Mouse (Mus musculus) retina, postnatal 7 days (tissue): Measurements from ENCODE around the gene E2f1.

Experiments used
- DNase-seq: peaks from one replicate; pipeline ENCODE4 v3.0.0-alpha.2; 2012; ENCODE audit warnings: low read depth, low spot score

E2f1 gene

DNA sequence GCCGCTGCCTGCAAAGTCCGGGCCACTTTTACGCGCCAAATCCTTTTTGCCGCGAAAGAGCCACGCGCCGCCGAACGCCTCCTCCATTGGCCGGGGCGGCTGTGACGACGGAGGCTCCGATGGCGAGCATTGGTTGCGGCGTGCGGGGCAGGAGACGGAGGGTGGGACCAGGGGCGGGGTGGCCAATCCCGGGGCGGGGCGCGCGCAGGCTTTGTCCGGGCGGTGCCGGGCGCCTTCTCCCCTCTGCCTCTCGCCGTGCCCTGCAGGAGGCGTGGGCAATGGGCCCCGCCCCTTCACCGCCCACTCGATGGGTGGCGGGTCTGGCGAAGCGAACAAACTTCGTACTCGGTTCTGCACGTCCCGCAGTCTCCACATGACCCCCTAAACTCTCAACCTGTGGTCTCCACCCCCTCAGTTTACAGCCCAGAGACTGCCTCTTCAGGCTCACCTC lies at the start of gene E2f1:
TSS of gene E2f1 (minus strand) at position 57 of the 451 bp plus-strand sequence.
- peak; percentile 89 for DNase-seq

DNA sequence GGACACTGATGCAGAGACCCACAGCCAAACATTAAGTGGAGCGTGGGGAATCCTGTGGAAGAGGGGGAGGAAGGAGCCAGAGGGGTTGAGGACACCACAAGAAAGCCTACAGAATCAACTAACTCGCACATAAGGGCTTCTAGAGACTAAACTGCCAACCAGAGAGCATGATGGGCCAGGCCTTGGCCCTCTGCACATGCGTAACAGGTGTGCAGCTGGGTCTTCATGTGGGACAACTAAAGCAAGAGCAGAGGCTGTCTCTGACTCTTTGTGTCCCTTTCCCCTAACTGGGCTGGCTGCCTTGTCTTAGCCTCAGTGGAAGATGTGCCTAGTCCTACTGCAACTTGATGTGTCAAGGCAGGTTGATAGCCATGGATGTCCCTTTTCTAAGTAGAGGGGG lies 47.4 kb upstream of the E2f1 start:
- DNase-seq, result no peak

DNA sequence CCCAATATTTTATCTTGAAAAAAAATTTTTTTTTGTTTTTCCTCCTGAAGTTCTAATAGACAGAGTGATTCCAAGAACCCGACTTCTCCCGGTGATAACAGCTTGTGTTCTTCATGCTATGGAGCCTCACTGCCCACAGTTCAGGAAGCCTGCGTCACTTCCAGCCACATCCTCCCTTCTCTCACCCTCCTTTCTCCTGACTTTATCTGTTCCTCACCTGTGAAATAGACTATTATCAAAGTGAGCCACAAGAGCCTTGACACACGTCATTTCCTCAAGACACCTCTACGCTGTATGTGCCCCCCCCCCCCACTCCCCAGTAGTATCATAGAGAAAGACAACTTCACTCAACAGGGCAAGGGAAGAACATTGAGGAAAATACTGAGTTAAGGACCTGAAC lies 46.0 kb upstream of the E2f1 start:
- no peak for DNase-seq

DNA sequence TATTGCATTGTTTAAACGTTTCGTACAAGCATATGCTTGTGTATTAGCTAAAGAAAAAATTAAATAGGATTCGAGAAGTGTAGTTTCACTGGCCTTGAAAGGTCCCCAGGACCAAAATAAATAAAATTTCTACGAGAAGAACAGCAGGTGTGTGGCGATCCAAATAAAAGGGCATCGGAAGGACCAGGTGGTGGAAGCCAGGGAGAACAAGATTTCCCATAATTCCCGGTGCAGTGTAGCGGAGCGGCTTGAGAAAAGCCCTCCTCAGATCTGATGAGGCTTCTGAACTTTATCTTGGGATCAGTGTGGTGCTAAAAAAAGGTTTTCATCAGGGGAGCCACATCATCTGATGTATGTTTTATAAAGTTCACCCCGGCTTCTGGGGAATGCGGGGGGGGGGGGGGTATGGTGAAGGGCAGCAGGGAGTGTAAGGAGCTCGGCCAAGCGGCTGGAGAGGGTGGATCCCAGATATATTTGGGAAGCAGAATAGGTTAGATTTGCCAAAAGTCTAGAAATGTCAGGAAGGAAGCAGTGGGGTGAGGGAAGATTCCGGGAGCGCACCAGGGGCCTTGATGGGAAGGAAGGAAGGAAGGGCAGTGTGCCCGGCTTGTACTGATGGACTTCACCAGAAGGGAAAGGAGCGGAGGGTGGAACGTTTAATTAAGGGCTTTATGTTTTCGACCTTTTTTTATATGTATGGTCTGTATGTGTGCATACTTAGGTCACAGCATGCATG lies 45.3 kb upstream of the E2f1 start:
- DNase-seq, result no peak

DNA sequence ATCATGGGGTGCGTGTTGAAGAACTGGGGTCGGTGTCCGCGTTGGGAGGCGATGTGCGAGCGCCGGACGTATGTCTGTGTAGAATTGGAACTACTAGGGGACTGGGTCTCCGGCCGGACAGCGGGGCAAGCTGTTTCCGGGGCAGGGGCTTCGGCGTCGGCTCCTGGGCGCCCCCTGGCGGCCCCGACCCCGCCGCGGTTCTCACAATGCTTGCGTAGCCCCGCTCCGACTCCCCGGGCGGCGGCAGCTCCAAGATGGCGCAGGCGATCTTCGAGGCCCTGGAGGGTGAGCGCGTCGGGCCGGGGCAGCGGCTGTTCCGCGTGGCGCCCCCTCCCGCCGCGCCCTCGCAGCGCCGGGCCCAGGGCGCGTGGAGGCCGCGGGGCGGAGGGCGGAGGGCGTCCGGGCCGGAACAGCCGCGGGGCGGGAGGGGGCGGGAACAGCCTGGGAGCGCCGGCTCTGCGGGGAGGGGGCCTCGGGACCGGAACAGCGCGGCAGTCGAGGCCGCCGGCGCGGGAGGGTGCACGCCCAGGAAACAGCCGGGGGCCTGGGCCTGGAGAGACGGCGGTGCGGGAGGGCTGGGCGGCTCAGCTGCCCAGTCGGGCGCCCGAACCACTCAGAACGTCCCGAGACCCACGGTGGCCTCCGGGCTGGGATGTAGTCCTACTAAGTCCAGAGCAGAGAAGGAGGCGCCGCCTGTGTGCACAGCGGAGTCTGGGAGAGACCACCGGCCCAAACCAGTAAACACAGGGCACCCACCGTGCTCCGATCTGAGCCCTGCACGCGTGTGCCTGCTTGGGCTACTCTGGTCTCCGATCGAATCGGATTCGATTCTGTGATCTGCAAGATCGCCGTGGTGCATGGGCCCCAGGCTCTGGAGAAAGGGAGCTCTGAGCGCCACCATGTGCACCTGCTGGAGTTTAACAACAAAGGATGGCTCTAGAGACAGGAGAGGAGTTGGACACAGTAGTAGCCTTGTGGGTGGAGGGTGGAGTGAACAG lies 43.7 kb upstream of the E2f1 start, which contains the start of the genes Zfp341 and 4930519P11Rik:
TSS of gene Zfp341 (plus strand) at position 180 of the 998 bp plus-strand sequence.
TSS of gene 4930519P11Rik (minus strand) at position 320 of the 998 bp plus-strand sequence.
- DNase-seq, result peak; percentile 88

DNA sequence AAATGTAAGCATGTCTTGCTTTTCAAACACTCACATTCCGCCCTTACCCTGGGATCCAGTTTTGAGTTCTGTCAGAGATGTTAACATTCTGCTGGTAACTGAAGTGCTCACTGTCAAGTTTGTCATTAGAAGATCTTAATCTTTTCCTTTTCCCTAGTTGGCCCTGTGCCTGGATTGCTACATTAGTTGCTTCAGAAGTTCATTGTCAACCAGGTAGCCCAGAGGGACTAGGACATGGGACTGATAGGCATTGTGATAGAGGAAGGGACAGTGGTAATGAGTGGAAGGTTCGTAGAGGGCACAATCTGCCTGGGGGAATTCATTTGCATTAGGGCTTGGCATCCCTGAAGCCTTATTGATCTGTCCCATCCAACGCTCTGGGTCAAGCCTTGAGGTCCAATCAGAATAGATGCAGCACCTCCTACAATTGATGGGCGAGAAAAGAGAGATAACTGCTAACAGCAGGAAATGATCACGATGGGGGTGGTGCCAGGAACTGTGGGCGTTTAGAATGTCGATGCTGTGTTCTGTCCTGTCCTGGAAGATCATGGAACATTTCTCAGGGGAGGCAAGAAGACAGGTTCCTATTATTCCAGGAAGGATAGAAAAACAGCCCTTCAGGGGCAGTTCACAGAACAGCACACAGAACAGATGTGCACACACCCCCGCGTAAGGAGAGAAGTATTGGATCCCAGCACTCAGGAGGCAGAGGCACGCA lies 39.5 kb upstream of the E2f1 start:
- no peak for DNase-seq

DNA sequence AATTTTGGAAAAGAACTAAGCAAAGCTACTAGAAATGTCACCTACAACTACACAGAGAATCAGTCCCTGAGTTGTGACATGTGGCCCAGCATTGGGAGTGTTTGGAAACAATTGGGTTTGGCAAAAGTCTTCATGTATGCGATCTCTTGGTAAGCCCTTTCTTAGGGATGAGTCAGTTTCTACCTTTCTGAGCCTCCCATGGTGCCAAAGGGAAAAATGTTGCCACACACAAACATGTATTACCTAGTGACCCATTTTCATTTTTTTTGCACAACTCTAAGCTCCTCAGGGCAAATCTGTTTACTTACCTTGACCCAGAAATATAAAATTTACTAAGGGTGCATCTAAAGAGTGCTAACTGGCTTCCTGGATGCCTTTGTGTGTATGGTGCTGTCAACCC lies 37.3 kb upstream of the E2f1 start:
- DNase-seq, result no peak

DNA sequence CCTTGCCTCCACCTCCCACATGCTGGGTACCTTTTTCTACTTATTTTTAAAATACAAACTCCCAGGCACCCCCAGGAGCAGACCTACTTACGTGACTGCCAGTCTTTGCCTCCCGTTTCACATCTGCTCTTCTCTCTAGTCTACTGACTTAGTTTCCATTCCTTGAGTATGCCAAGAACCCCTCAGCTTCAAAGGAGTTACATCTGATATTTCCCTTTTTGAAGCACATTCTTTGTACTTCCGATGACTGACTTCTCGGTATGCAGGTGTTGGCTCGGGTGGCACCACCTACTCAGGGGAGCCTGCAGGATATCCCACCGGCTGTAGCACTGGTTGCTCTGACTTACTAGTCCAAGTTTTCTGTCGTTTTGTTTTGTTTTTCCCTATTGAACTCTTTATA lies 34.5 kb upstream of the E2f1 start:
- no peak for DNase-seq

DNA sequence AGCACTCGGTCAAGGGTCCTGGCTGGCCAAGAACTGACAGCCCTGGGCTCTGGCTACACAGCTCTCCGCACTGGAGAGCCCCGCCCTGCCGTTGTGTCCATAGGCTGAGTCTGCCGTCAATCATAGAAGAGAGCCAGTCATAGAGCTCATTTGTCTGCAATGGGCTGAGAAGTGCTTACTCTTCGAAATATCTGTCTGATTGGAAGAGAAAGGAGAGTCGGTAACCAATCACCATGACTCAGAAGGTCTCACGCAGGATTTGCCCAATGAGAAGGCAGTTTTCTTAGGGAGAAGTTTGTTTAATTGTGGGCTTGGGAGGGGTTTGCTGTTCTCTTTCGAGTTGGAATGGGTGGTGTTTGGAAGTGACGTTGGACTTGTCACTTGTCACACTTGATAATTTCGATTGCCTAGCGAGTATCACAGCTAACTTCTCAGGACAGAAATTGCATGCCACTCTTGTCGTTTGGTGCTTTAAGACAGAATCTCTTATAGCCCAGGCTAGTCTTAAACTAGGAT lies 34.0 kb upstream of the E2f1 start, which contains the start of gene Pxmp4:
TSS of gene Pxmp4 (minus strand) at position 71 of the 516 bp plus-strand sequence.
- DNase-seq, result peak; percentile 95

DNA sequence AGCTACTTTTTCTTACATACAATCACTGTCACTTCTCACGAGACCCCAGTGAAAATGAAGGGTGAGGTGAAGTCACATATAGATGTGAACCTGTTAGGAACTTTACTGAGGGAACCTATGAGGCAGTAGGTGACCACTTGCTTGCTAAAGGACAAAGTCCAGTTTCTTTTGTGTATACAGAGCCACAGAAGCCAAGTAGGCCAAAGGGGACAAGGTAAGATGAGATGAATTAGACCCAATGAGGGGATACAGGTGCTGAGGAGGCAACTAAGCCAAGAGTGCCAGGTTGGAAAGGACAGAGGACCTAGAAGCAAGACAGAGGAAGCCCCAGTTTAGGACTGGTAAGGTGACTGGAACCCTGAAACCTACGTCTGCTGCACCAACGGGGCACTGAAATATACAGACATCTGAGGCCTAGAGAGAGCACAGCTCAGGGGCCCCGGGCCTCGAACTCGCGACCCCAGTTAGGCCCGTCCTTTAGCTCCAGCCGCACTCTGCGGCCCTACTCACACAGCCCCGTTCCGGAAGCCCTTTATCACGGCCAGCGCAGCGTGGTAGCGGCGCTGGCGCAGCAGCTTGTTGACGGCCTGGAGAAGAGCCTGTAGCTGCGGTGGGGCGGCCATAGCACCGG lies 33.4 kb upstream of the E2f1 start:
- DNase-seq, result no peak

DNA sequence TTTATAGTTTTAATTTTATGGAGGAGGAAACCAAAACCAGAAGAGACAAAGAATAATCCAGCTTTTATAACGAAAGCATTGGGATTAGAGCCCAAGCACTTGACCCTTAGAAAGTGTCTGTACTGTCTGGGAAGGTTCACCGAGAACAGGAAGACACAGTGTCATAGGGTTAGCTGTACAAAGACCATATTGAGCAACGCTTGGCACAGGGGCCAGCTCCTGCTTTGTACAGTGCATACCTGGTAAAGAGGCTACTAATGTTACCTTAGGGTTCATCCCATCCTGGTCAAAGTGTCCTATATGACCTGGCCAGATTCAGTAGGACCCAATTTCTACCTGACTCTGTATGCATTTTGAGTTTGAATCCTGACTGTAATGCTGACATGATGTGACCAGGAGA lies 31.6 kb upstream of the E2f1 start:
- DNase-seq, result no peak

DNA sequence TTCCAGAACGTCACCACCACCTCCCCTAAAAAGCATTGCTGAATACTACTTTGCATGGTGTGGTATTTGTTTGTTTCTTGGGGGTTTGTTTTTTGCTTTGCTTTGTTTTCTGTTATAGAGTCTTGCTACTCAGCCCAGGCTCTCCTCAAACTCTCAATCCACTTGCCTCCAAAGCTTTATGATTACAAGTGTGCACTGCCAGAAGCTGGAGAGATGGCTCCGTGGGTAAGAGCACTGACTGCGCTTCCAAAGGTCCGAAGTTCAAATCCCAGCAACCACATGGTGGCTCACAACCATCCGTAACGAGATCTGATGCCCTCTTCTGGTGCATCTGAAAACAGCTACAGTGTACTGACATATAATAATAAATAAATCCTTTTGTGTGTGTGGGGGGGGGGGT lies 30.9 kb upstream of the E2f1 start:
- no peak for DNase-seq

DNA sequence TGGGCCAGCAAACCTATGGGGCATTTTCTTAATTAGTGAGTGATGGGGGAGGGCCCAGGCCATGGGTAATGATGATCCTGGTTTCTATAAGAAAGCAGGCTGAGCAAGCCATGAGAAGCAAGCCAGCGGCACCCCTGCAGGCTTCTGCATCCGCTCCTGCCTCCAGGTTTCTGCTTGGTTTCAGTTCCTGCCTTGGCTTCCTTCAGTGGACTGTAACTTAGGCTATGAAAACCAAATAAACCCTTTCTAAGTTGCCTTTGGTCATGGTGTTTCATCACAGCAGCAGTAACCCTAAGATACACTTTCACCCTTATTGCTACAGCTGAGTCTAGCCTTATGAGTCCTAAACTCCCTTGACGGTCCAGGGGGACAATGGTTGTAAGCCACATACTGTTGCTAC lies 27.7 kb upstream of the E2f1 start:
- DNase-seq, result no peak

DNA sequence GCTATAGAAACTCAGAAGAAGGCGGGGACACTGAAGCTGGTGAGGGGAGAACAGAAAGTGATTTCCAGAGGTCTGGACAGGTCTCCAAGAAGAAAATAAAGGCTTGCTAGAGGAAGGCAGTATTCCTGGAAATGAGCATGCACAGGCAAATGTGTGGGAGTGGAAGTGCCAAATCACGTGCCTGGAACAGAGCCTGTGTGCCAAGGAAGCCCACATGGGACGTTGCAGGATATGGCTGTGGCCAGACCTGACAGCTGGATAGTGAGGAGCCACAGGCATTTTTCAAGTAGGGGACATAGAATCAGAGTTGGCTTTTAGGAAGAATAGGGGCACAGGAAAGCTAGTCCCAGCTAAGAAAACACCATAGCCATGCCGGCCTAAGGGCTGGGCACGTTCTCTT lies 26.1 kb upstream of the E2f1 start:
- no peak for DNase-seq

DNA sequence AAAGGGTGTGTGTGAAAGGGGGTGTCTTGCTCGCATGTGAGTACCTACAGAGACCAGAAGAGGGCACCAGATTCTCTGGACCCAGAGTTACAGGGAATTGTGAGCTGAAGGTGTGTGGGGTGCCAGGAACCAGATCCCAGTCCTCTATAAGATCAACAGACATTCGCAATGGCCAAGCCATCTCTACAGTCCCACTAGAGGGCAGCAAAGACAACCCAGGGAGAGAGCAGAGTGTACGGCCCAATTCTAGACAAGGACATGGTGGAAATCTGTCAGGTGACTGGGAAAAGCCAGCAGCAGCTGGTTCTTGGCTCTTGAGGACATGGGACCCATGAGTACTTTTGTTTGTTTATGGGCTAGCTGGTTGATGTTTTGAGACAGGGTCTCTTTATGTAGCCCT lies 23.3 kb upstream of the E2f1 start:
- peak; percentile 48 for DNase-seq

DNA sequence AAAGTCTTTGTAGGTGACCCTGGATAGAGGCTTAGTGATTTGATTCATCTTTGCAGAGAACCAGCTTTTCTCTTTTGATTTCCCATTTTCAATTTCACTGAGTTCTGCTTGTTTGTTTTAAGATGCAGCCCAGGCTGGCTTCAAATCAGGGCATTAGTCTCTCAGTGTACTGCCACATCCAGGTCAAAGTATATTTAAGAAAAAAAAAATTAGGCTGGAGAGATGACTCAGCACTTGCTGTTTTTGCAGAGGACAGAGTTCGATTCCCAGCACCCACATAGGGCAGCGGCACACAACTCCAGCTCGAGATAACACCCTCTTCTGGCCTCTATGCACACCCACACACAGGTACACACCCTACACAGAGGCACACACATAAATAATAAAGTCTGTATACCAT lies 21.5 kb upstream of the E2f1 start:
- DNase-seq, result no peak

DNA sequence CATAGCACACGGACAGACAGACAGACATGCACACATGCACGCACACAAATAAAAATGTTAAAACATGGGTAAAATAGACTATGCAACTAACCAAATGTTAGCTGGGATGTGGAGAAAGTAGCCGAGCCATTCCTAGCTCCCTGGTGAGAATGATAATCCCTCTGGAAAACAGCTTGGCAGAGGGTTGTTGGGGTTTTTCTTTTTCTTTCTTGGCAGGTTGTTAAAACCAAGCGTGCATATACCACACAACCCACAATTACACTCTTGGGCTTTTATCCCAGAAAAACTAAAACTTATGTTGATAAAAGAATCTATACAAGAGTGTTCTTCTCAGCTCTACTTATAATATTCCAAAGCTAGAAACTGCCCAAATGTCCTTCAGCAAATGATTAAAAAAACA lies 19.4 kb upstream of the E2f1 start:
- DNase-seq, result no peak

DNA sequence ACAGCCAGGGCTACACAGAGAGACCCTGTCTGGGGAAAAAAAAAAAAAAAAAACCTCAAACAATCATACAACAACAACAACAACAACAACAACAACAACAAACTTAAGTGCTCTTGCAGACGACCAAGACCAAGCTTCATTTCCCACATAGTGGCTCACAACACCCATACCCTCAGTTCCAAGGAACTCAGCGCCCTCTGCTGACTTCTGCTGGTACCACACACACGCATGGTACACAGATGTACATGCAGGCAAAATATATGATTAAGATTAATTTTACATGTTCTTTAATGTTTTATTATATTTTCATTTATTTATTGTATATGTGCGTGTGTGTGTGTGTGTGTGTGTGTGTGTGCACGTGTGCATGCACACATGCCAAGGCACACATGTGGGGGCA lies 16.7 kb upstream of the E2f1 start:
- no peak for DNase-seq

DNA sequence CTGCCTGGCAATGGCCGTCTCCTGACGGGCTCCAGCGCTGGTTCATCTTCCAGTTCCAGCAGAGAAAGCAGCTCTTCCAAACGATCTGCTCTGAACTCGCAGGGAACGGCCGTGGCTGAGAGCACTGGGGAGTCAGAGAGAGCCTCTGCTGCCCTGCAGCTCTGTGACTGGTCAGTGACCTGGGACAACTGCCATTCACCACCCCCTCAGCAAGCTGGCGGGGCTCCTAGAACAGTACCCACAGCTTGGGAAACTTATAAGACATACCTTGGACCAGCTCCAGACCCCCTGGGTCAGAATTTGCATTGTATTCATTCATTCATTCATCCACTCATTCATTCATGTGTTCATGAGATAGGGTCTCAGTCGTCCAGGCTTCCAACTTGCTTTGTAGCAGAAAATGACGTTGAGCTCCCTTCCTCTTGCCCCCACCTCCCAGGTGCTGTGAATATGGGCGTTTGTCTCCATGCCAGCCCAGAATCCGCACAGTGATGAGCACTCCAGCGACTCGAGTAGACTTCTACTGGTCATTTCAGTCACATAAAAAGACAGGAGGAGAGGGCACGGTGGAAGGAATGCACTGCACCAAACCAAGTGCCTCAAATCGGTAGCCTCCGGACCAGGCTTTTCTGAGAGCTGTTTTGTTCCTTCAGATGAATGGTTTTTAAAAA lies 15.4 kb upstream of the E2f1 start:
- no peak for DNase-seq
